Mouse (Mus musculus): Measurements from ENCODE around the gene Gm4792.

Gene Gm4792

GRCm38 (mm10) chr10:94298471-94298870 is at the start of gene Gm4792:
Gene Gm4792, minus strand, starts transcription at chr10:94298703.
- no peak for DNase-seq

GRCm38 (mm10) chr10:94347959-94348358 is 49.5 kb upstream of the Gm4792 start:
- no peak for DNase-seq

- no peak for DNase-seq
These were observed 48.8 kb upstream of the Gm4792 start for GRCm38 (mm10) chr10:94347296-94347695.

- DNase-seq, result no peak
These were observed 48.1 kb upstream of the Gm4792 start for GRCm38 (mm10) chr10:94346596-94346995.

GRCm38 (mm10) chr10:94345509-94346252 is 47.2 kb upstream of the Gm4792 start:
- no peak for DNase-seq

- DNase-seq, result no peak
These were observed 46.3 kb upstream of the Gm4792 start for GRCm38 (mm10) chr10:94344631-94345417.

GRCm38 (mm10) chr10:94343581-94343980 is 45.1 kb upstream of the Gm4792 start:
- DNase-seq, result no peak

- DNase-seq, result no peak
These were observed 43.8 kb upstream of the Gm4792 start for GRCm38 (mm10) chr10:94342256-94342655.

GRCm38 (mm10) chr10:94341501-94341900 is 43.0 kb upstream of the Gm4792 start:
- DNase-seq, result no peak

- no peak for DNase-seq
These were observed 37.6 kb upstream of the Gm4792 start for GRCm38 (mm10) chr10:94336071-94336470.

- no peak for DNase-seq
These were observed 36.5 kb upstream of the Gm4792 start for GRCm38 (mm10) chr10:94335047-94335446.

GRCm38 (mm10) chr10:94333328-94333727 is 34.8 kb upstream of the Gm4792 start:
- DNase-seq, result no peak

- no peak for DNase-seq
These were observed 34.0 kb upstream of the Gm4792 start for GRCm38 (mm10) chr10:94332358-94333137.

- no peak for DNase-seq
These were observed 31.5 kb upstream of the Gm4792 start for GRCm38 (mm10) chr10:94329962-94330361.

GRCm38 (mm10) chr10:94318574-94318973 is 20.1 kb upstream of the Gm4792 start:
- no peak for DNase-seq

- no peak for DNase-seq
These were observed 14.6 kb upstream of the Gm4792 start for GRCm38 (mm10) chr10:94313146-94313545.

GRCm38 (mm10) chr10:94312007-94312715 is 13.7 kb upstream of the Gm4792 start:
- no peak for DNase-seq

GRCm38 (mm10) chr10:94311511-94312006 is 13.1 kb upstream of the Gm4792 start, which contains the start of gene Tmcc3:
Gene Tmcc3, plus strand, starts transcription at chr10:94311949.
- no peak for DNase-seq

- no peak for DNase-seq
These were observed 12.2 kb upstream of the Gm4792 start for GRCm38 (mm10) chr10:94310499-94311267.

GRCm38 (mm10) chr10:94305526-94305925 is 7.0 kb upstream of the Gm4792 start:
- DNase-seq, result peak; percentile 11

- no peak for DNase-seq
These were observed 5.7 kb upstream of the Gm4792 start for GRCm38 (mm10) chr10:94304064-94304657.
